Mouse (Mus musculus) erythroblast, embryonic 14.5 days (primary cell): Measurements from ENCODE around the gene 4931409K22Rik.

Source experiments
- GATA1 ChIP-seq: IDR thresholded peaks from 2 replicates; pipeline ENCODE4 v1.6.1; 2012; ENCODE audit warnings: low read length, inconsistent platforms, mixed read lengths
- TAL1 ChIP-seq: IDR thresholded peaks from 3 replicates; pipeline ENCODE4 v1.6.1; 2012; ENCODE audit warnings: low read length, inconsistent platforms, mixed read lengths

DNA sequence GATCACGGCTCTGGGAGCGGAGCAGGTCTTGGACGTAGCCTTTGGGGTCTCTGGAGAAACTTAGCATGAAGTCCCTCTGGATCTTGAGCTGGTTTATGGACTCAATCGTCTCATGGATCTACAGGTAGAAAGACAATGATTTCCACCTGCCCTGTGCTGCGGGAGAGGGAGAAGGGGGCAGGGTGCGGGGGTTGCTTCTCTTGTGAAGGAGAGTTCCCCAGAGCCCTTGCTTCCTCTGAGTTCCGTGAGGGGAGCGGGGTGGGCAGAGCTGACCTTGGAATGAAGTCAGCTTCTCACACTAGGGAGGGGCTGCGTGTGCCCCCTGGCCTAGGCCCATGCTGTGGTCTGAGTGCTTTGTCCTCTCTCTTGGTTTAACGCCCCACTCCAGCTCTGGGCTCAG lies 36.6 kb upstream of the 4931409K22Rik start:
- TF ChIP-seq GATA1 (no peak), TAL1 (no peak)
